Mouse (Mus musculus) cortical plate, adult 2 months (tissue): ENCODE measurements around the gene Arhgap44.

Source experiments
- CTCF ChIP-seq: fragments of 200-500 bp; IDR thresholded peaks from 2 replicates; pipeline ENCODE4 v1.5.1; 2011; ENCODE audit warnings: mild to moderate bottlenecking, control low read depth, low read length; ENCODE audit not compliant: insufficient read depth; ENCODE audit errors: extremely low read depth
- POLR2A ChIP-seq: fragments of 200-500 bp; IDR thresholded peaks from 2 replicates; pipeline ENCODE4 v1.6.1; 2011; ENCODE audit warnings: mild to moderate bottlenecking, low read length, control low read depth; ENCODE audit not compliant: insufficient read depth; ENCODE audit errors: extremely low read depth

DNA sequence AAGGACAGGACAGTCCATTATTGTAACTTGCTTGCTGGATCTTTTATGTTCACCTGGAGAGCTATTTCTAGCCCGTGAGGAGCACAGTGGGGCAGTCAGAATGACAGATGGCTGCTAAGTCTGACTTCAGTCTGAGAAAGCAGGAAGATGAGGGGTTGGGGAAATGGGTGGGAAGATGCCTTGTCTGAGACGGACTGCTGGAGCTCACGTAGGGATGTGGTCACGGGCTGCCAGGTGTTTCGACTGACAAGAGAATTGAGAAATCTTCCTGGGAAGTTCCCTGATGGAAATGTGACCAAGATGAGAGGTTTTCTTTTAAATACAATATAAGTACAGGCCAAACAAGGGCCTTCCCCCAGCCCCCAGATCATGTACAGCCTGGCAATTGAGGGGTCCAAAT lies 108.5 kb downstream of the Arhgap44 start:
- TF ChIP-seq CTCF (no peak), POLR2A (no peak)
